12 mouse cellular contexts compared by ENCODE assay signal in genomic region chr4:106972461-106973384, GRCm38 (mm10).
DNase-seq lines count a peak whose midpoint lies in the region; ATAC-seq and TF ChIP-seq lines count a peak whose summit lies in the region.
"Had no signal": no experiment of that assay in that cellular context is flagged by ENCODE, and none has a peak within 500 bp of the region (broad histone marks: within the 10 kb centered on the region; RNA-seq: fewer than 3 reads in every experiment).

No protein-coding gene starts in this region.

- H3K36me3 ChIP-seq in embryonic facial prominence, embryonic 10.5 days (replicated peaks) = peaks cover 50% of the 10 kb centered on the region
- H3K36me3 ChIP-seq in limb, embryonic 12.5 days = peaks cover 41% of the 10 kb centered on the region; the same call in 1 of the 2 replicates

- H3K9me3 ChIP-seq in embryonic facial prominence, embryonic 10.5 days = no peaks in the 10 kb centered on the region
- H3K9me3 ChIP-seq in limb, embryonic 12.5 days = no peaks in the 10 kb centered on the region

- DNase-seq in left cerebral cortex, postnatal 4 days = peak; percentile 53
- DNase-seq in left cerebral cortex, adult 9 months (ENCODE audit: low spot score in 2 of 2) = no peak
- DNase-seq in cerebellum, adult 2 months = peak; percentile 86 to 93
- no peak for DNase-seq in embryonic facial prominence, embryonic 10.5 days (ENCODE audit: low spot score)
- no peak for DNase-seq in layer of hippocampus, postnatal 36 days
- no peak for DNase-seq in gastrocnemius, postnatal 25 days
- DNase-seq: kidney, postnatal 25 days; lung, postnatal 10 days had no signal

- no peak for ATAC-seq in limb, embryonic 12.5 days (ENCODE audit: insufficient number of reproducible peaks, insufficient read depth, low FRiP score, low TSS enrichment, low read depth)
- ATAC-seq in megakaryocyte, adult 5-6 weeks (ENCODE audit: poor library complexity, severe bottlenecking) = no peak
- ATAC-seq: forebrain, embryonic 16.5 days had no signal

- TF ChIP-seq POLR2A in cerebellum, adult 2 months (IDR thresholded peaks at IDR 0.05; ENCODE audit: borderline replicate concordance, insufficient read depth, low read length) = no peak

- no peaks in the 10 kb centered on the region for H3K27me3 ChIP-seq in cerebellum, adult 2 months (ENCODE audit: control insufficient read depth, insufficient read depth, low read length)
- H3K27me3 ChIP-seq in embryonic facial prominence, embryonic 10.5 days (replicated peaks; ENCODE audit: low read depth, poor library complexity, severe bottlenecking) = no peaks in the 10 kb centered on the region
- H3K27me3 ChIP-seq in limb, embryonic 12.5 days = no peaks in the 10 kb centered on the region

- no peak overlapping the region for H3K9ac ChIP-seq in limb, embryonic 12.5 days (replicated peaks)

- no peak overlapping the region for H3K4me3 ChIP-seq in cerebellum, adult 2 months (replicated peaks; ENCODE audit: insufficient read depth, low read depth, low read length)
- H3K4me3 ChIP-seq in embryonic facial prominence, embryonic 10.5 days = no peak overlapping the region
- H3K4me3 ChIP-seq in limb, embryonic 12.5 days (replicated peaks) = no peak overlapping the region

- peaks cover 68% of the 10 kb centered on the region for H3K4me1 ChIP-seq in cerebellum, adult 2 months (ENCODE audit: control insufficient read depth, insufficient read depth, low read length)
- peaks cover 98% of the 10 kb centered on the region for H3K4me1 ChIP-seq in embryonic facial prominence, embryonic 10.5 days
- H3K4me1 ChIP-seq in limb, embryonic 12.5 days (replicated peaks) = peaks cover 97% of the 10 kb centered on the region

- peak overlapping the region; percentile 93 for H3K27ac ChIP-seq in cerebellum, adult 2 months (ENCODE audit: insufficient read depth, low read length)
- peak overlapping the region; percentile 48; the same call in 1 of the 2 replicates for H3K27ac ChIP-seq in embryonic facial prominence, embryonic 10.5 days (replicated peaks)
- peak overlapping the region; percentile 66; the same call in 1 of the 2 replicates for H3K27ac ChIP-seq in limb, embryonic 12.5 days

- TF ChIP-seq CTCF in cerebellum, adult 2 months (IDR thresholded peaks at IDR 0.05; ENCODE audit: borderline replicate concordance, insufficient read depth, low read depth, low read length) = 0 out of 2 replicates have a peak, but pooled peaks have one; percentile 20

- no peak overlapping the region for H3K4me2 ChIP-seq in limb, embryonic 12.5 days
- H3K4me2 ChIP-seq: heart, embryonic 11.5 days had no signal

- 25% methylated on average over 15 of the region's 15 CpGs for WGBS in cerebellum, adult 2 months
- 77% methylated on average over 15 of the region's 15 CpGs for WGBS in embryonic facial prominence, embryonic 10.5 days
- 68% methylated on average over 15 of the region's 15 CpGs for WGBS in limb, embryonic 12.5 days

- intact Hi-C loops in left cerebral cortex, postnatal 4 days (cut with DNase I) = no loop called here

Comparison
In these comparisons a context has a peak if more than half of its experiments do, and no peak if none do; other contexts are left out.
1. DNase-seq: peak in left cerebral cortex, postnatal 4 days (single experiment) and cerebellum, adult 2 months (2 of 2); none in left cerebral cortex, adult 9 months (0 of 2), embryonic facial prominence, embryonic 10.5 days (single experiment), layer of hippocampus, postnatal 36 days (0 of 2) and gastrocnemius, postnatal 25 days (single experiment).
2. Peak in every context shown above with its lines, with median percentiles within 50 percentile points of each other: H3K27ac ChIP-seq.